Mouse (Mus musculus): ENCODE data around the gene Vwa2.

Vwa2 gene

DNA sequence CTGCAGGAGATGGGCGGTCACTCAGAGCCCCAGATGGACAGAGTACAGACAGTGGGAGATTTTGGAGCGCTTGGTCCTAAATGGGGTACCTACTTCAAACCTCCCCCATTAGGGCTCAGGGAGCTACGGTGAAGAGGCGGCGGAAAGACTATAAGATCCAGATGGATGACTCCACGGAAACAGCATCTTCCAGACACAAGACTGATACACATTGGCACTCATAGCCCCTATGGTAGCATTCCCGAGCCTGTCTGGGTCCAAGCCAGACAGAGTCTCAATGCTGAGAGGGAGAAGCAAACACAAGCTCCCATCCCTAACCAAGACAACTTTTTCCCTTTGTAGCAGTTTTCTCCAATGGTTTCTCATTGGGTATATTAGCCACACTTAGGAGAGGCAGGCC lies 76.8 kb downstream of the Vwa2 start:
- DNase-seq, result no peak

DNA sequence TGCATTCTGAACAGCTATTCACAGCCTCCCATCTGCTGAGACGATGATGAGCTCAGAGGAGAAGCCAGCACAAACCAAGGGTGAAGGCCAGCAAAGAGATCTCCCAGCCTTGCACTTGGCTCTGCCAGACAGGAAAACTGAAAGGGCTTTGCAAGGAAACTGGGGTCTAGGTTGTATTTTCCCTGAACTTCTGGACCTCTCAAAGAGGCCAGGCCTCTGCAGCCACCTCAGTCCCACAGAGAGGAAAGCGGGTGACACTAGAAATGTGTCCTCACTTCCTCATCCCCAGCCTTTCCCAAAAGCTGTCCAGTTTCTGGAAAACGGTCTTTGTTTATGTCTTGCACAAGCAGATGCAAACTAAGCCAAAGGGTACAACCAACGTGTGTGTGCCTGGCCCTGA lies 79.8 kb downstream of the Vwa2 start:
- DNase-seq, result no peak

GRCm38 (mm10) chr19:56954857-56955256 lies 80.8 kb downstream of the Vwa2 start:
- DNase-seq, result no peak

GRCm38 (mm10) chr19:56955568-56956513 lies 81.8 kb downstream of the Vwa2 start:
- no peak for DNase-seq

- no peak for DNase-seq
These were observed 84.0 kb downstream of the Vwa2 start for GRCm38 (mm10) chr19:56958011-56958410.

DNA sequence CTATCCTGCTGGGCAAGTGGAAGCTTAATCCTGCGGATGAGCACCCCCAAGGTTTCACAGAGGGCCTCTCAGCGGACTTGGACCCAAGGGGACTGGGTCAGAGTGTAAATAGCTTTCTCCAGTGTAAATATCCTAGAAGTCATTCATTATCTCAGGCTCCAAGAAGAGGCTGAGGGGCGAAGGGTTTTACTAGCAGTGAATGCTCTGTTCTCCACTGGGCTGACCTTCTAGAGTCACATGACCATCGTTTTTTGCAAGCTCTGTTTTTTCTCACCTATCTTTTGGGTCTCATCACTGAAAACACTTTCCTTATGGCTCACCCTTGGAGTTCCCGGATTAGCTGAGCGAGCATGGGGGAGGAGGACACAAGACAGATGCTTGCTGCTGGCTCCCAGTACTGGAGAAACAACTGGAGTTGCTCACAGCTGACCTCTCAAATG lies 84.6 kb downstream of the Vwa2 start:
- DNase-seq, result no peak

- DNase-seq, result no peak
These were observed 85.0 kb downstream of the Vwa2 start for GRCm38 (mm10) chr19:56959057-56959456.

DNA sequence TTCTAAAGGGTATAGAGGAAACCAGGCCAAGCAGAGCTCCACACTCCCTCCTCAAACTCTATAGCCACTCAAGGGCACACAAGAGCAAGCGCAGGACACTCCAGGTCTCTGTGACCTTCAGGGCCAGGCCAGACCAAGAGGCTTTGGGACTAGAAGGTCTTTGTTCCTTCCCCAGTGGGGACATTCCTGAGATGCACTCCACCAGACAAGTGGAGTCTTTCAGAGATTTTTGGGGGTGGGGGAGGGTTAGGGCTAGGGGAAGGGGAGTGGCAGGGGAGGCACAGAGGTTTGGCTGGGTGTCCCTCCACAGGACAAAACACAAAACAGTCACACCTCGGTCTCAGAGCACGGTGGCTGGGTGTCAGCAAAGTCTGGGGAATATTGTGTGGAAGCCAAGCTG lies 85.6 kb downstream of the Vwa2 start:
- DNase-seq, result no peak
